ENCODE assay signal across 23 mouse cellular contexts in the genomic region with DNA sequence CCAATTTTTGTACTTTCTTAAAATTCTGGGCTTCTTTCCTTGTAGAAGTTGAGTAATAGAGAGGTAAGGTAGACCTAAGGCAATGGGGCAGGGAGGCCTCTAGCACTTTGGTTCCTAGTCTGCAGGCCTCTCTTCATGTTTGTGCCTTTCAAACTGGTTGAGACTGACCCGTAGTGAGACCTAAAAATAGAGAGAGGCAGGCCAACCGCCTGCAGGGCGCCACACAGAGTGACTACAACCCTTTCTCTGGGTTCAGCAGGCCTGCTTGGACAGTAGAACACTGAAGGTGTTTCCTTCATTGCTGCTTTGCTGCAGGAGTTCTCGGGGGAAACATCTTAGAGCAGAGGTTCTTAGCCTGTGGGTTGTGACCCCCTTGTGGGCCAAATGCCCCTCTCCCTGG. TPM values are rescaled to one million over a fixed set of nuclear protein-coding genes. Genes with fewer than 3 reads are reported as not detected.
DNase-seq lines count a peak whose midpoint lies in the region; ATAC-seq and TF ChIP-seq lines count a peak whose summit lies in the region.
"Had no signal": no experiment of that assay in that cellular context is flagged by ENCODE, and none has a peak within 500 bp of the region (broad histone marks: within the 10 kb centered on the region; RNA-seq: fewer than 3 reads in every experiment).

No protein-coding gene starts in this region.

- H3K27ac ChIP-seq in heart, adult 2 months, result peak overlapping the region; percentile 81
- H3K27ac ChIP-seq in heart, embryonic 14.5 days (replicated peaks in 1 of 2; ENCODE audit: control insufficient read depth in 1 of 2, insufficient read depth in 1 of 2, low read depth in 2 of 2, low read length in 2 of 2), result peak overlapping the region; percentile 86
- H3K27ac ChIP-seq: intestine, embryonic 15.5 days; liver, embryonic 12.5 days had no signal

- intact Hi-C loops in heart, adult 2 months (cut with DNase I), result no loop called here

- peak overlapping the region; percentile 10 for H3K9ac ChIP-seq in heart, adult 2 months (ENCODE audit: low read depth, low read length)
- peak overlapping the region; percentile 49 for H3K9ac ChIP-seq in heart, embryonic 14.5 days (ENCODE audit: low read length)
- H3K9ac ChIP-seq: intestine, embryonic 15.5 days; liver, embryonic 12.5 days had no signal

- 39% methylated on average over 4 of the region's 4 CpGs for WGBS in heart, adult 2 months
- WGBS in heart, embryonic 14.5 days, result 20% methylated on average over 4 of the region's 4 CpGs

- ATAC-seq in heart, embryonic 14.5 days (ENCODE audit: insufficient number of reproducible peaks, insufficient read depth, low FRiP score, low read depth), result no peak
- no peak for ATAC-seq in megakaryocyte, adult 5-6 weeks (ENCODE audit: poor library complexity, severe bottlenecking)
- ATAC-seq: CD4-positive, CD25-positive, alpha-beta regulatory T cell, adult 4 months; forebrain, embryonic 16.5 days; hindbrain, embryonic 16.5 days; intestine, embryonic 15.5 days; liver, embryonic 12.5 days had no signal

- H3K79me2 ChIP-seq in heart, adult 2 months (replicated peaks; ENCODE audit: control insufficient read depth, insufficient read depth, low read length), result no peaks in the 10 kb centered on the region

- H3K36me3 ChIP-seq in heart, adult 2 months (ENCODE audit: control insufficient read depth, insufficient read depth, low read length), result peaks cover 2% of the 10 kb centered on the region
- H3K36me3 ChIP-seq in heart, embryonic 14.5 days (ENCODE audit: control insufficient read depth, insufficient read depth, low read length), result no peaks in the 10 kb centered on the region
- H3K36me3 ChIP-seq: intestine, embryonic 15.5 days; liver, embryonic 12.5 days had no signal

- H3K9me3 ChIP-seq in heart, embryonic 14.5 days (ENCODE audit: control insufficient read depth, low read length), result no peaks in the 10 kb centered on the region
- H3K9me3 ChIP-seq: intestine, embryonic 15.5 days; liver, embryonic 12.5 days had no signal

- 0 out of 2 replicates have a peak, but pooled peaks have one; percentile 10 for TF ChIP-seq EP300 in heart, adult 2 months (IDR thresholded peaks at IDR 0.05; ENCODE audit: insufficient read depth, low read depth, low read length)

- no peak overlapping the region for H3K4me3 ChIP-seq in heart, adult 2 months
- H3K4me3 ChIP-seq in heart, embryonic 14.5 days (ENCODE audit: control insufficient read depth in 1 of 2, insufficient read depth in 1 of 2, low read depth in 1 of 2, low read length in 2 of 2), result no peak overlapping the region
- H3K4me3 ChIP-seq: intestine, embryonic 15.5 days; liver, embryonic 12.5 days had no signal

- no peaks in the 10 kb centered on the region for H3K27me3 ChIP-seq in heart, adult 2 months (ENCODE audit: control insufficient read depth, insufficient read depth, low read length)
- no peaks in the 10 kb centered on the region for H3K27me3 ChIP-seq in heart, embryonic 14.5 days (ENCODE audit: control insufficient read depth, insufficient read depth, low read length)

- DNase-seq in heart, adult 2 months, result peak in 1 of 2 experiments; percentile 48
- DNase-seq in heart, adult 9 months (ENCODE audit: low spot score in 2 of 2), result no peak
- DNase-seq in kidney, adult 11 months, result peak; percentile 31
- DNase-seq in kidney, postnatal 25 days, result no peak
- peak; percentile 41 for DNase-seq in heart, postnatal 4 days
- no peak for DNase-seq in right cerebral cortex, postnatal 4 days
- DNase-seq: adrenal gland, postnatal 25 days; cerebellum, adult 8-10 months; cerebellum, postnatal 36 days; gastrocnemius, postnatal 25 days; left cerebral cortex, postnatal 4 days; lung, adult 18-20 months; lung, postnatal 10 days; thymus, adult 18-20 months; thymus, postnatal 4 days had no signal

- TF ChIP-seq POLR2A in heart, adult 2 months (IDR thresholded peaks at IDR 0.05; ENCODE audit: insufficient read depth, low read depth, low read length), result peak; percentile 49; the same call in 1 of the 2 replicates

- peak; percentile 13; the same call in 1 of the 2 replicates for TF ChIP-seq CTCF in heart, adult 2 months (IDR thresholded peaks at IDR 0.05)

- H3K4me2 ChIP-seq in heart, embryonic 14.5 days (ENCODE audit: low read length), result peak overlapping the region; percentile 3; the same call in 1 of the 2 replicates
- H3K4me2 ChIP-seq: intestine, embryonic 15.5 days; liver, embryonic 12.5 days; midbrain, embryonic 11.5 days had no signal

- H3K4me1 ChIP-seq in heart, adult 2 months (ENCODE audit: control insufficient read depth, insufficient read depth, low read length), result peaks cover 4% of the 10 kb centered on the region; the same call in 1 of the 2 replicates
- peaks cover 16 to 21% of the 10 kb centered on the region in 2 experiments for H3K4me1 ChIP-seq in heart, embryonic 14.5 days (ENCODE audit: control insufficient read depth in 2 of 2, insufficient read depth in 2 of 2, low read length in 2 of 2)
- H3K4me1 ChIP-seq: liver, embryonic 12.5 days had no signal

RNA-seq across cellular contexts. Expression of gene Bhlhe41, which starts 5.6 kb away (rescaled TPM):
- total RNA-seq in heart, adult 2 months (2021), result 10 to 100 TPM; 10.4 to 32.3 TPM
- 4.7 and 4.9 TPM in 2 replicates for polyA plus RNA-seq in heart, adult 2 months (2012; rRNA removed)
- polyA plus RNA-seq in heart, embryonic 14.5 days (2014; fragmentation: Nextera tagmentation; extraction: Ambion mirVana), result 6.6 and 8.6 TPM in 2 replicates
- total RNA-seq in heart, postnatal 4 days (2021), result 10 to 100 TPM; 10.5 to 12.7 TPM
- total RNA-seq in megakaryocyte, adult 5-6 weeks (2015), result 0.02 TPM in 1 of 2 replicates, not detected in the other
- total RNA-seq in megakaryocyte, adult 5-6 weeks (2017), result not detected in 2 replicates

Comparison
In these comparisons a context has a peak if more than half of its experiments do, and no peak if none do; other contexts are left out.
1. DNase-seq: peak in kidney, adult 11 months (single experiment) and heart, postnatal 4 days (single experiment); none in heart, adult 9 months (0 of 2), kidney, postnatal 25 days (0 of 2) and right cerebral cortex, postnatal 4 days (single experiment).
2. RNA of gene Bhlhe41, which starts 5.6 kb away (total RNA-seq): 10.4 to 32.3 TPM in heart, adult 2 months and 10.5 to 12.7 TPM in heart, postnatal 4 days; 0.02 TPM in megakaryocyte, adult 5-6 weeks; every median in the first group is over 10 times any median in the second.